Mouse (Mus musculus): ENCODE measurements around the gene Sulf2.
A peak's percentile ranks its signal among the peaks of the same experiment; 100 is the strongest.

The Sulf2 gene

GRCm38 (mm10) chr2:166048852-166049251 lies 106.6 kb downstream of the Sulf2 start:
- DNase-seq = no peak

- no peak for DNase-seq
These were observed 107.5 kb downstream of the Sulf2 start for GRCm38 (mm10) chr2:166047931-166048330.

GRCm38 (mm10) chr2:166045549-166046501 lies 109.6 kb downstream of the Sulf2 start:
- peak in 1 of 2 experiments; percentile 19 for DNase-seq

- no peak for DNase-seq
These were observed 110.5 kb downstream of the Sulf2 start for GRCm38 (mm10) chr2:166045006-166045405.

- no peak for DNase-seq
These were observed 112.9 kb downstream of the Sulf2 start for GRCm38 (mm10) chr2:166042542-166042941.

- DNase-seq = no peak
These were observed 115.8 kb downstream of the Sulf2 start for GRCm38 (mm10) chr2:166039681-166040080.

GRCm38 (mm10) chr2:166035725-166036124 lies 119.7 kb downstream of the Sulf2 start:
- peak; percentile 83 for DNase-seq

GRCm38 (mm10) chr2:166034967-166035490 lies 120.4 kb downstream of the Sulf2 start:
- DNase-seq = no peak

GRCm38 (mm10) chr2:166032628-166033027 lies 122.8 kb downstream of the Sulf2 start:
- no peak for DNase-seq

- DNase-seq = peak; percentile 49
These were observed 124.1 kb downstream of the Sulf2 start for GRCm38 (mm10) chr2:166031120-166031929.

- peak in 1 of 2 experiments; percentile 27 for DNase-seq
These were observed 125.0 kb downstream of the Sulf2 start for GRCm38 (mm10) chr2:166030256-166030995.

GRCm38 (mm10) chr2:166029232-166029631 lies 126.2 kb downstream of the Sulf2 start:
- no peak for DNase-seq

GRCm38 (mm10) chr2:166027834-166028233 lies 127.6 kb downstream of the Sulf2 start:
- no peak for DNase-seq

- DNase-seq = no peak
These were observed 129.5 kb downstream of the Sulf2 start for GRCm38 (mm10) chr2:166025943-166026342.

GRCm38 (mm10) chr2:166024621-166025020 lies 130.8 kb downstream of the Sulf2 start:
- DNase-seq = no peak

- no peak for DNase-seq
These were observed 131.4 kb downstream of the Sulf2 start for GRCm38 (mm10) chr2:166024079-166024478.

All from thymus, postnatal 36 days (tissue).